Mouse (Mus musculus): ENCODE data around the gene Fpgs.

The Fpgs gene

DNA sequence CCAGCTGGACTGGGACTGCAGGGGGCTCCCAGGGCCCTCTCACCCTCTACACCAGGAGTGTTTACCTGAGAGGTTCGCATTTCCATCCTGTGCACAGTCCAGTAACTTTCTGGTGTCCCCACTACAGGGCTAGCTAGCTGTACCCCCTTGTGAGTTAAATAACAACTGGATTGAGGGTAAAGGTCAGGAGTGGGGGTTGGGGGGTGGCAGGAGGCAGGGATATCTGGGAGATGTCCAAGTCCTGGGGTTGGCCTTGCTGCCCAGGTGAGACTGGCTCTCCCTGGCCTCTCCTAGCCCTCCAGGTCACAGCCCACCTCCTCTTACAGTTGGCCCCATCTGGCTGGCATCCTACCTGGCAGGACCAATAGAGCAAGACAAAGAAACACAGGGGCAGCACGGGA is at the start of gene Fpgs:
Fpgs (minus strand) TSS at position 125 of the 401 bp plus-strand sequence.
- DNase-seq, result peak; percentile 82

DNA sequence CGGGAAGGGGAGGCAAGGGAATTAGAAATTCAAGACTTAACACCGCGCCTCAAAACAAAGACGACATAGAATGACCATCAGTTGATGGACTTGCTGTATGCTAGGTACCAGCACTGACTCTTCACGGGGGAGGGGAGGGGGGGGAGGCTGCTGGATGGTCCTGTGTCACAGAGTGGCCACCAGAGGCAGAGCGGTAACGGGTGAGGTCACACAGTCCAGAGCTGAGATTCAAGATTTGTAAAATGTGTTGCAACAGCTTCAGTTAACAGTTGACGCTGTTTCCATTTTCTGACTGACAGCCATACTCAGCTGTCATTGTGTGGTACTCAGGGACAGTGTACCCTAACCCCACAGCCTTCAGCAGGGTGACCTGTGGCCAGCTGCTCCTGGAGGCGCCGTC is 48.2 kb upstream of the Fpgs start:
- DNase-seq, result no peak

DNA sequence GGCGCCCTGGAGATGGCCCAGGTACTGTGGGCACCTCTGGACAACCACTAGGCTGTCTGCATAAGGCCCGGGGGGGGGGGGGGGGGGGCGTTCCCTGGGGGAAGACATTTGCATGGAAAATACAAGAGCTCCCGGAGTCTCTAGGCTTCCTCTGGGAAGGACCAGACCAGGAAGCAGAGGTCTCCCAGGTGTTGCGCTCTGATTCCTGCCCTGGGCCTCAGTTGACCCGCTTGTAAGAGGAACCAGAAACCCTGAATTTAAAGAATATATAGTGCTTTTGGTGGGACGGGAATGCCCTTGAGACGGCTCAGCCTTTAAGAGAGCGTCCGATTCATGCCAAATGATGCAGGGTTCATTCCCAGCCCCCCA is 47.7 kb upstream of the Fpgs start:
- DNase-seq, result no peak

DNA sequence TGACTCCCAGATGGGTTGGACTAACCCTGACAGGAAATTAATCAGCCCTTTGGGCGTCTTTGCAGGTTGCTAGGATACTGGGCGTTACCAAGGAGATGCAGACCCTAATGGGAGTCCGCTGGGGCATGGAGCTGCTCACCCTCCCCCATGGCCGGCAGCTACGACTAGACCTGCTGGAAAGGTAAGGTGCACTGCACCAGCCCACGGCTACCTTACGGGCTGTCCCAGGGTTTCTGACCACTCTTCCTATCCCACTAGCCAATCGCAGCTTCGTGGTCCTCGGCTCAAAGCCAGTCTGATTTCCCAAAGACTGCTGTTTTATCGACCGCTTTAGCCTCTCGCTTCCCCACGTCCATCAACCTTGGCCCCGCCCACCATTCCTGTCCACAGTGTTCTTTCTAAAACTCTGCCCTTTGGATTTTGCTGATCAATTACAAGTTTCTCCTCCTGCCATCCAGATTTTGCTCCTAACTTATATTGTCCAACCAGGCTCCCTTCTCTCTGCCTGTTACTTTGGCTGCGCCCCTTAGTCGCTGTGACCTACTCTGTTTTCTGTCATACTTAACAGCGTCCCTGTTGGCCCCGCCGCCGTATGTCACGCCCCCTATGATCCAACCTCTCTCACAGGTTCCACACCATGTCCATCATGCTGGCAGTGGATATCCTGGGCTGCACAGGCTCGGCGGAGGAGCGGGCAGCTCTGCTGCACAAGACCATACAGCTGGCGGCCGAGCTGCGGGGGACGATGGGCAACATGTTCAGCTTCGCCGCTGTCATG is 47.1 kb upstream of the Fpgs start:
- DNase-seq, result peak; percentile 83

DNA sequence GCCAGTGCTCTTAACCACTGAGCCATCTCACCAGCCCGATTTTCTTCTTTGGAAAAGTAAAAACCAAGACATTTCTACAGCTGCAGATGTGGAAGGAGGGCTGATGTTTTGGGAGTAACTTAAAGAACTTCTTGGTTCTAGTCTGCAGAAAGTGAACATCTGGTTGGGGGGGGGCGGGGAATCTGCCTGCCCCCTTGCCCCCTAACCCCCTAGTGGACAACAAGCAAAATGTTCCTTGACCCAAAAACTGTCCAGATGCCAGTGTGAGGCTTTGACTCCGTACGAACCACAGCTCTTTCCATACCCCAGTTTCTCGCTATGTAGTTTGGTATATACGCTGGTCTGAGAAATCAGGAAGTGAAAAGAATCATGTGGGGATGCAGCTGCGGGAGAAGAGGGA is 46.3 kb upstream of the Fpgs start:
- no peak for DNase-seq

DNA sequence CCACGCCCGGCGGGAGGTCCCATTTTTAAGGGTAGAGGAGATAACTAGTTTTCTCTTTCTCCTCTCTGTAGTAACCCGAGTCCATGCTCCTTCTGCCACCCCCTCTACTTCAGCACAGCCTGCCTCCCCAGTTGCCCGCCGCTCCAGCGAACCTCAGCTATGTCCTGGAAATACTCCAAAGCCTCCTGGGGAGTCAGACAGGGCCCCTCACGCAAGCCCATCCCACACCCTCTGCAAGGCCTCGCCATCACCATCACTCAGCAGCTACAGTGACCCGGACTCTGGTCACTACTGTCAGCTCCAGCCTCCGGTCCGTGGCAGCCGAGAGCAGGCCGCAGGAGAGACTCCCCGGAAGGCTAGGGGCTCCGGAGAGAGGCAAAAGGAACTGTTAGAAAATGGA is 45.1 kb upstream of the Fpgs start:
- no peak for DNase-seq

DNA sequence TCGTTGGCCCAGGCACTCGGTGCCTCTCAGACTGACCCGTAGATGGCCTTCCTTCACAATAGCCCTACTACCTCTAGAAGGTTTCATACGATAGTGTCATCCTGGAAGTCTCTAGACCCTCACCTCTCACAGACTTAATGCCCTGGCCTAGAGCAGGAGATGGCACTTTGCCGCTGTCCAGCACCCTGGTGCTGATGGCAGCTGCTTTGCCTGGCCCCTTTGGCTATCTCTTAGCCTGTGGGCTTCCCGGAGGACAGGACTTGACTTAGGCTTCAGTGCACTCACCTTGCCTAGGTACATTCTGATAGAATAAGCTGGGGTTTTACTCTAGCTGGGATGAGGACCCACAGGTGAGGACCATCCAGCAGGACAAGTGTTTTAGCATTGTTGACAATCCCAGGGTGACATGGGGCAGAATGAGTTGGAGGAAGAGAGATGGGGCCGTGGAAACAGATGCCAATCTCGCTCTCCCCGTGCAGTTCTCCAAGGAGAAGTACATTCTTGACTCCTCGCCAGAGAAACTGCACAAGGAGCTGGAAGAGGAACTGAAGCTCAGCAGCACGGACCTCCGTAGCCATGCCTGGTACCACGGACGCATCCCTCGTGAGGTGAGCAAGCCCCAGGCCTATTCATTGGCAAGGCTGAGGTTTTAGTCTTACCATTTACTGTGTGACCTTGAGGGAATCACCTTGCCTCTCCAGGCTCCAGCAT is 40.5 kb upstream of the Fpgs start:
- no peak for DNase-seq

DNA sequence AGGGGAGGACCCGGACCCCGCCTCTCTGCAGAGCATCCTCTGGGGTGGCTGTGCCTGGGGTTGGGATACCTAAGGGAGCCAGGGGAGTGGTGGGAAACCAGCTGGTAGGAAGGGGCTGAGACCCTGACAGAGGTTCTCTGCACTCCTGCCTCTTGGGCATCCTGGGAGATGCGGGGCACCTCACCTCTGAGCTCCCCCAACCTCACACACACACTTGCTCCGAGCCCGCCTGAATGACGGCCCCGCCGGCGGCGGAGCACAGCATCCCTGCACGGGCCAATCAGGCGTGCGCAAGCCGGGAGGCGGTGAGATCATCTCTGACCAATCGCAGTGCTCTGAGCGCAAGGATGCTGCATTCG is 38.2 kb upstream of the Fpgs start:
- no peak for DNase-seq

DNA sequence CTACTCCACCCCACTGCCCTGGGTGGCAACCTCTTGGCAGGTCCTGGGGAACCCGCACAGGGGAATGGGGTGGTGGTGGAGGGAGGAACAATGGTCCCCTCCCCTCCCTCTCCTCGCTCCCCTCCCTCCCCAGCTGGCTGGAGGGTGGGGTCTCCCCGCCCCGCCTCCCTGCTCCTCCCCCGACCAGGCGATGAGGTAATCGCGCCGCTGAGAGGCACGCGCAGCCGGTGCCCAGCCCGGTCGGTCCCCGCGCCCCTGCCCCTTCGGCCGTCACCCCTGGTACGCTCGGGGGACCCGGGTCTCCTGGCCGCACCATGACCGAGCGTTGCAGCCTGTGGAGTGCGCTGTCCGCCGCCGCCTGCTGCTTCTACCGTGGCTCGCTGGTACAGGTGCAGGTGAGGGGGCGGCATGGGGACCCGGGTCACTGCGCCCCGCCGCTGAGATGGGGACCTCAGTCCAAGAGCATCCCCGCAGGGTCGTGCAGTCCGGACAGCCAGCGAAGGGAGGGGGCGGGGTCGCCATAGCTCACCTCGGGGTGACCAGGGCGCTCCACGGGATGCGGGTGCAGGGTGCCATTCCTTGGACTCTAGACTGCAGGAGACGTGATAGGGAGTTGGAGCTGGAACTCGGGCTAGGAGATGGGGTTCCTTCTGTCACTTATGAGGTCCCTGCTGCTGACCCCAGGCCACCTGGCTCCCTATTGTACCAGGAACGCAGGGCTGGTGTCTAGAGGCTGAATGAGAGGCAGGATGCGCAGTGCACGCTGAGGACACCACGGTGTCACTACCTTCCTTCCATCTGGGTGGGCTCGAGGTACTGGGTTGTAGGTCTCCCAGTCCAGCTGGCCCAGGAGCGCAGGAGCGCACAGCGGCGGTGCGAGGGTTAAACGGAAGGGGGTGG is 37.6 kb upstream of the Fpgs start:
- peak; percentile 69 for DNase-seq

DNA sequence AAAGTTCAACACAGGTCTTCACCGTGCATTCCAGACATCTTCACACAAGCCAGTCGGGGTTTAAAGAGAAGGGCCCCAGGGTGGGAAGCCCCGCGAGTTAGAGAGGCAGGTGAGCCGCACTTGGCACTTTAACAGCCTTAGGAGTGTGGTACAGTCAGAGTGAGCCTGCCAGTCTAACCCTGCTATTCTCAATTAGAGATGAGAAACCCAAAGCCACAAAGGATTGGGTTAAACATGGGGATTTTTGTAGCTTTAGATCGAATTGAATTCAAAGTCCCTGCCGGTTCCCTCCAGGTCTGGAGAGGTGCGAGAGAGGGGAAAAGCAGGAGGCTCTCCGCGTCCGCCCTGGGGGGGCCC is 36.9 kb upstream of the Fpgs start, which contains the start of gene 6330409D20Rik:
6330409D20Rik (minus strand) TSS at position 101 of the 357 bp plus-strand sequence.
- DNase-seq, result no peak

DNA sequence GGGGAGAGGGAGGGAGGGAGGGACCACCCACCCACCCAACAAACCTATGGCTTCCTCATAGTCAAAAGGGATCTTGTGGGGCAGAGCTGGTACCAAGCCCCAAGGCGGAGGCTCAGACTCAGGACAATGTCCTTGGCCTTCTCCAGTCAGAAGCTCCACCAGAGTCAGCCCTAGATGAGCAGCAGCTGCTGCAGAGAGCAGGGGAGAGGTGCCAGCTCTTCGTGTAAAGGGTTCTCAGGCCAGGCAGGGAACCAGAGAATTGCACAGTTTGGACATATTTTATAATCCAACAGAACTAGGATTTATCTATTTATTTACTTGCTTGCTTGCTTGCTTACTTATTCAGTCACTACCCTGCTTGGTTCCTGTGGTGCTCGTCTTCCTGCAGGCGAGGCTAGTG is 35.4 kb upstream of the Fpgs start:
- no peak for DNase-seq

DNA sequence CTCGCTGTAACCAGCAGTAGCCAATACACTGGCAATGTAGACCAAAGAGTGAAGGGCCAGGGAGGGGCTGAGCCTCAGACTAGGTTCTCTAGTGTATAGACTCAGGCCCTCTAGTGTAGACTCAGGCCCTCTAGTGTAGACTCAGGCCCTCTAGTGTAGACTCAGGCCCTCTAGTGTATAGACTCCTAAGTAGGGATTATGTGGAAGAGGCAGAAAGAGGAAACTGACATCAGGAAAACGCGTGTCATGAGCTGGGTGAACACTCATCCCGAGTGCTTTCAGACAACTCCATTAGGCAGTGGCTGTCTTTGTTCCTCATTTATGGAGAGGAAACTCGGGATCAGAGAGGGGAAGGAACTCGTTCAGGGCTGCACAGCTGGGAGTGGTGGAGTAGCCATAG is 33.1 kb upstream of the Fpgs start:
- no peak for DNase-seq

DNA sequence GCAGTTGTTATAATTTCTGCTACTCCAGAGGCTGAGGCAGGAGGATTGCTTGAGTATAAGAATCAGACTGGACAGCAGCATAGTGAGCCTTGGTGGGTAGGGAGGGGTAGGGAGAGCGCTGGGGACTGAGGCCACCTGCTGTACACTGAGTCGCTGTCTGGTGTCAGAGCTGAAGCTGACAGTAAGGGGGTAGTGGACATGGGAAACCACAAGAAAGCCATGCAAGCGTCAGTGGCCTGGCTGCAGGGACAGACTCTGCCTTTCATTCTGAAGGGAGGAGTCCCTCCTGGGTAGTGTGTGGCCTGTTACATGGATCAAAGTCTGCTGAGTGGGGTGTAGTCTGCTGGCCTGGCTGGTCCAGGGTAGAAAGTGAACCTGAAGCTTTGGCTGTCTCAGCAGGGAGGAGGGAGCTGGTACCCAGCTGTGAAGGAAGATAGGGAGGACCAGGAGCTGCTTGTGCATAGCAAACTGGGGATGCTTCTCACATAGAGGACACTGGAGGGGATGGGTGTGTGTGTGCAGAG is 32.4 kb upstream of the Fpgs start:
- no peak for DNase-seq

DNA sequence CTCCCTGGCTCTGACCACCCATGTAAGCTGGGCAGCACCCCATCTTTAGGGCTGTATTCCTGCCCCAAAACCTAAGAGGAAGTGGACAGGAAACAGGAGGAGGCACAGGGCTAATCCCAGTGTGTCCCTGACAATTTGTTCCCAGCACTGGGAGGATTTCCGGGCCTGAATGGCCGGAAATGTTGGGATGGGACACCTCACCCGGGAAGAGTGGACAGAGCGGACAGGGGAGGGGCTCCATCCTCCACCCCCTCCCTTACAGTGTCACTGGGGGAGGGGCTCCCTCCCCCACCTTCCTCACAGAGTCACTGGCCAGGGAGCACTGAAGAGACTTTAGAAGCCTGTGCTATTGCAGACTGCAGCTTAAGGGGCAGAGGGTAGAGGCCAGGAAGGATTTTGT is 31.0 kb upstream of the Fpgs start:
- peak; percentile 85 for DNase-seq

DNA sequence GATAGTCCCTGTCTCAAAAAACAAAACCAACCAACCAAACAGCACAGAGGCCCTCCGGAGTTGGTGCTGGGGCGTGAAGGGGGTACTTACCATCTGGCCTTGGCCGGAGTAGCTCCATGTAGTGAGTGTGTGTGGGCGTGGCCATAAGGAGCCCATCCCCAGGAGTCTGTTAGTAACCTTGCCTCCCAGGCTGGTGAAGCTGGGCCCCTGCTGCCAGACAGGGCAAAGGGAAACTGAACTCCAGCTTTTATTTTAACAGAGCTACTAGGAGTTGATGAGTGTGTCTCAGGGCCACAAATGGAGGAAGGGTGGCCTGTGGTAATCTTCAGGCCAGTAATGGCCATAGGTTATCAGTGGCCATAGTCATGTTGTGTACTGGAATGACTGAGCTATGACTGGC is 30.5 kb upstream of the Fpgs start:
- peak; percentile 60 for DNase-seq

DNA sequence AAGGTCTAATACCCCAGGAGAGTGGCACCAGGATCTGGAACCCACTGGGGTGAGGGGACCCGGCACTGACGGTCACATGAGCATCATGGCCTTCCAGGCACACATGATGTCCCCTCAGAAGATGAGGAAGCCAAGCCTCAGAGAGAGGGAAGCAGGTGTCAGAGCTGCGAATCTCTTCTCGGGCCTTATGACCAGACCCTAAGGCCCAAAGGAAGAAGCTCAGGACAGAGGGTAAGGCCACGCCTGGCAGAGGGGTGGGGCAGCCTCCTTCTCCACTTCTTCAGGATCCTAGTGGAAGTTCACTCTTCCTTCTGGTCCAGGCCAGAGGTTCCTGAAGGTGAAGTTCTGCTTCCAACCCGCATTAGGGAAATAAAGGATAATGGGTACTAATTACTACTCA is 28.8 kb upstream of the Fpgs start:
- DNase-seq, result no peak

DNA sequence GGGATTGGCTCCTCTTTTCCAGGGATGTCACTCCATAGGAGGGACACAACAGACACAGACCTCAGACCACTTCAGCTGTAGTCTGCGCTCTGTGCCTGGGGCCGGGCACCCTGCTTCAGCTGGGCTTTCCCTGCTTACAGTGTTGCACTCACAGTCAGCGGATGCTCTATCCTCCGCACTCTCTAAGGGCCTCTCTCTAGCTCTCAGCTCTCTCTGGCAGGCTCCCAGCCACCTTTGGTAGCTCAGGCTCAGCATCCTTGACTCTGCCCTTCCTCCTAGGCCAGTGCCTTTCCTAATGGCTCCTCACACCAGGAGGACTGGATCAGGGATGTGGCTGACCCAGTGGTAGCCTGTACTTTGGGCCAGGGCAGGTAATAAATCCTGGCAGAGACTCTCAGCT is 28.0 kb upstream of the Fpgs start:
- DNase-seq, result peak; percentile 58

DNA sequence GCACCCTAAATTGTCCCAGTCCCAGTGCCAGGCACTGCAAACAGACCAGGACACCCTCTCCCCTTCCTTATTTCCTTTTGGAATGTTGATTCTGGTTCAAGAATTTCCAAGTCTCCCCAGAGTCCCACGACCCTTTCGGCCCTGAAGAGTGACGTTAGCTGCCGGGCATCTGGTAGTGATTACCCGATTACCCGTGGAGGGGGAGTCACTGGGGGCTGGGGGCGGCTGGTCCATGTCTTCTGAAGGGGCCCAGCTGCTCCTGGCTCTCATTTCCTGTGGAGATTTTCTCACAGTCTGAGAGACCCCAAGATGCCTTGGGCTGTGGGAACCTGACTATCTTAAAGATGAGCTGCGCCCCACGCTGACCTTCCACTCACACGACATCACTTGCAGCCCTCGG is 26.9 kb upstream of the Fpgs start:
- DNase-seq, result peak; percentile 82

DNA sequence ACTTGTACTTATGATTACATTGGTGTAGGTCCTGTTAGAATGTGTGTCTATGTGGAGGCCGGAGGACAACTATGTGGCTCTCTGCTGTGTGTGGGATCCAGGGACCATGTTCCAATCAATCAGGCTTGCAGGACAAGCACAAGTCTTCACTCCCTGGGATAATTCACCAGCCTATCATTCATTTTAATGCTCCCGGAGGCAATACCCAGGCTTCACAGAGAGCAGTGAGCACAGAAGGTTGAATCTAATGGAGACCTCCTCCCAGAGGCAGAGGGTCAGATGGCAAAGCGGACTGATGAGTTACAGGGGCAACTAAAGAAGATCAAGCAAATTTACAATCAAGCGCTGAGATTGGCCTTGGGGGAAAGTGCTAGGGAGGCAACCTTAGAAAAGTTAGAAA is 25.6 kb upstream of the Fpgs start:
- no peak for DNase-seq

DNA sequence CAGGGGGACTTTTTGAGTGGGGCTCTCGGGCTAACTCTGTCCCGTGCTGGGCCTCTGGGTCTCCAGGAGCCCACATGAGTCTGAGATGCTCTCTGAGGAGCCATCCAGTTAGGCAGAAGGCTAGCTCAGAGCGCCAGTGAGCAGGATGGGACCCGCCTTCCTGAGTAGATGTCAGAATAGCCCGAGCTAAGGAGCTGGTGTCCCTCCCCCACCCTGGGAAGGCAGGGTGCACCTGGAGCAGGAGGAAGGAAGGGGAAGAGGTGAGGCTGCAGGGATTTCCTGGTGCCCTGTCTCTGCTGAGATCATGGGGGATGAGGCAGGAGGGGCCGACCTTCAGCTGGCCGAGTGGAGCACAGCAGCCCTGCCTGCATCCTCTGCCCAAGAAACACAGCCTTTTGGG is 24.5 kb upstream of the Fpgs start:
- DNase-seq, result peak; percentile 86

DNA sequence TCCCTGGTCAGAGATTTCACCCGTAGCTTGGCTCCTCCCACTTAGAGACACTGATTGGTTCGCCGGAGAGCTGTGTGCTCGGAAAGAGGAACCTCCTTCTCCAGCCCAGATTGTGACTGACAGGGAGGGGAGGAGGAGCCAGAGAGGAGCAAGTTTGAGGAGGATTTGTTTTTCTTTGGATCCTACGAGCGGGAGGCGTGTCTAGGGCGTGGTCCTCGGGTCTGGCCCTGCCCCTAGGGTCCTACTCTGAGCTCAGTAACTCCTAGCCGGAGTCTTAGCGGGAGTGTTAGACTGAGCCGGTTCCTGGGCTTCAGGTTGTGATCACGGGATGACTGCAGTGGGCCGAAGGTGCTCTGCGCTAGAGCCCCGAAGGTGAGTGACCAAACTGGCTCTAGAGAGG is 23.5 kb upstream of the Fpgs start:
- DNase-seq, result peak; percentile 97

DNA sequence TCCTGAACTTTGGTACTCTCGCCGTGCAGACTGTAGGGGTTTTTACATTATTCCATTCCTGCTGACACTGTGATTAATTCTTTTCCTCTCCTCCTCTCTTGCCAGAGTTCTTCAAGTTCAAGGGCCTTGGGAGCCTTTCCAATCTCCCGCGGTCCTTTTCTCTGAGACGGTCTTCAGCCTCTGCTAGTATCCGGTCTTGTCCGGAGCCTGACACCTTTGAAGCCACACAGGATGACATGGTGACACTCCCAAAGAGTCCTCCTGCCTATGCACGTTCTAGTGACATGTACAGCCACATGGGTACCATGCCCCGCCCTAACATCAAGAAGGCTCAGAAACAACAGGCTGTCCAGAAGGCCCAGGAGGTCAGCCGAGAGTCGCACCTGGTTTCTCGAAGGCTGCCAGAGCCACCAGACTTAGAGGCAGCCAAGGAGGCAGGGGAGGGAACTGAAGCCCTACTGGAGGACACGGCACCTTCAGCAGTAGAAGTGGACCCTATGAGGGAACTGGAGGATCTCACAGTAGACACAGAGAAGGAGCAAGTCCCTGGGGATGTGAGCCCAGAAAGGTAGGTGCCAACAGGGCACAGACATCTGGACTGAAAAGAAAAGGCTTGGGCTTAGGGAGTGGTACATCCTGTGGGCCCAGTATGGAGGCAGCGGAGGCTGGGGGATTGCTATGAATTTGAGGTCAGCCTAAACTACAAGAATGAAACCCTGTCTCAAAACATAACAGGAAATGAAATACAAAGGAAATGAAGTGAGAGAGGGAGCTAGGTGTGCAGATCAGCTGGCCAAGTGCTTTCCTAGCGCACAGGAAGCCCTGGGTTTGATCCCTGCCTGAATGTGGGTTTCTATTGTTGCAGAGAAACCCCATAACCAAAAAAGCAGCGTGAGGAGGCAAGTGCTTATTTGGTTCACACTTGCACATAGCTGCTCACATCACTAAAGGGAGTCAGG is 21.2 kb upstream of the Fpgs start:
- peak; percentile 78 for DNase-seq

All from kidney, postnatal 10 days (tissue).